Mouse (Mus musculus) embryonic facial prominence, embryonic 12.5 days (tissue): ENCODE measurements around the gene Dner. TPM values are rescaled to one million over a fixed set of nuclear protein-coding genes. Genes with fewer than 3 reads are reported as not detected.

ENCODE experiments used
- ATAC-seq: fragments of 200-750 bp; cut with Nextera tagmentation; 2 replicates; pipeline ENCODE4 v1.8.0; 2017; ENCODE audit not compliant: insufficient number of reproducible peaks, insufficient read depth, low FRiP score, low TSS enrichment
- H3K27ac ChIP-seq: fragments of 300-500 bp; sonication (generic); 2 replicates; pipeline ENCODE4 v1.5.1; 2016; ENCODE audit warnings: mild to moderate bottlenecking
- H3K27me3 ChIP-seq: fragments of 300-500 bp; sonication (generic); 2 replicates; pipeline ENCODE4 v1.6.1; 2016; ENCODE audit warnings: mild to moderate bottlenecking, moderate library complexity
- H3K36me3 ChIP-seq: fragments of 300-500 bp; sonication (generic); 2 replicates; pipeline ENCODE4 v1.6.1; 2016; ENCODE audit warnings: mild to moderate bottlenecking
- H3K4me1 ChIP-seq: fragments of 300-500 bp; sonication (generic); 2 replicates; pipeline ENCODE4 v1.6.1; 2016
- H3K4me2 ChIP-seq: fragments of 300-500 bp; sonication (generic); replicated peaks from 2 replicates; pipeline ENCODE4 v1.6.1; 2016; ENCODE audit warnings: mild to moderate bottlenecking, moderate library complexity
- H3K4me3 ChIP-seq: fragments of 300-500 bp; sonication (generic); 2 replicates; pipeline ENCODE4 v1.5.1; 2016; ENCODE audit warnings: mild to moderate bottlenecking
- H3K9ac ChIP-seq: fragments of 300-500 bp; sonication (generic); 2 replicates; pipeline ENCODE4 v1.6.1; 2016; ENCODE audit warnings: mild to moderate bottlenecking, moderate library complexity
- H3K9me3 ChIP-seq: fragments of 300-500 bp; sonication (generic); 2 replicates; pipeline ENCODE4 v1.6.1; 2016; ENCODE audit warnings: mild to moderate bottlenecking, moderate library complexity
- WGBS: fragments of 180-500 bp; shearing (Covaris S2); methylation state at CpG from one replicate; pipeline ENCODE4 v1.1.7; 2016; 5-methylcytosine and 5-hydroxymethylcytosine counted together
- polyA plus RNA-seq: library from polyadenylated mRNA; unstranded; fragments of >200 nt; fragmentation: Nextera tagmentation; extraction: Ambion mirVana; gene quantifications from 2 replicates; pipeline ENCODE4 v1.2.1, GENCODE M21; 2016

Gene Dner
- polyA plus RNA-seq, 1 experiment from 2014 or later = 9.0 TPM

- no peak for ATAC-seq
Measured at GRCm38 (mm10) chr1:84522256-84522962, 173.6 kb downstream of the Dner start.

GRCm38 (mm10) chr1:84518347-84518746 lies 177.7 kb downstream of the Dner start:
- Histone ChIP-seq H3K36me3 (no peaks in the 10 kb centered on the region), H3K4me1 (no peaks in the 10 kb centered on the region), H3K9ac (no peak overlapping the region), H3K4me3 (no peak overlapping the region), H3K27ac (no peak overlapping the region), H3K9me3 (no peaks in the 10 kb centered on the region), H3K4me2 (no peak overlapping the region), H3K27me3 (no peaks in the 10 kb centered on the region)
- 41% methylated on average over 4 of the region's 4 CpGs for WGBS
- ATAC-seq = no peak

More at GRCm38 (mm10) chr1:84522256-84522962, 173.6 kb downstream of the Dner start:
- Histone ChIP-seq H3K9ac (no peak overlapping the region), H3K4me1 (no peaks in the 10 kb centered on the region), H3K27ac (no peak overlapping the region), H3K36me3 (no peaks in the 10 kb centered on the region), H3K4me3 (no peak overlapping the region), H3K9me3 (no peaks in the 10 kb centered on the region), H3K4me2 (no peak overlapping the region), H3K27me3 (no peaks in the 10 kb centered on the region)
- 62% methylated on average over 4 of the region's 4 CpGs for WGBS

- Histone ChIP-seq H3K9ac (no peak overlapping the region), H3K9me3 (no peaks in the 10 kb centered on the region), H3K27ac (no peak overlapping the region), H3K27me3 (no peaks in the 10 kb centered on the region), H3K4me1 (no peaks in the 10 kb centered on the region), H3K4me3 (no peak overlapping the region), H3K36me3 (no peaks in the 10 kb centered on the region), H3K4me2 (no peak overlapping the region)
- ATAC-seq = no peak
- 67% methylated on average over 3 of the region's 3 CpGs for WGBS
Measured at GRCm38 (mm10) chr1:84513201-84513600, 182.8 kb downstream of the Dner start.

- no peaks in the 10 kb centered on the region for H3K9me3 ChIP-seq
Measured at GRCm38 (mm10) chr1:84508510-84508909, 187.5 kb downstream of the Dner start.

GRCm38 (mm10) chr1:84507568-84507967 lies 188.5 kb downstream of the Dner start:
- H3K36me3 ChIP-seq = no peaks in the 10 kb centered on the region
- no peak overlapping the region for H3K9ac ChIP-seq
- no peak overlapping the region for H3K4me2 ChIP-seq
- no peaks in the 10 kb centered on the region for H3K27me3 ChIP-seq
- H3K9me3 ChIP-seq = no peaks in the 10 kb centered on the region
- peaks cover 3% of the 10 kb centered on the region; the same call in 1 of the 2 replicates for H3K4me1 ChIP-seq
- no peak overlapping the region for H3K4me3 ChIP-seq
- H3K27ac ChIP-seq = no peak overlapping the region
- ATAC-seq = no peak

More at GRCm38 (mm10) chr1:84508510-84508909, 187.5 kb downstream of the Dner start:
- WGBS = 67% methylated on average over 1 of the region's 1 CpGs
- no peak overlapping the region for H3K4me3 ChIP-seq
- no peak for ATAC-seq
- peaks cover 3% of the 10 kb centered on the region; the same call in 1 of the 2 replicates for H3K4me1 ChIP-seq
- H3K27ac ChIP-seq = no peak overlapping the region
- H3K4me2 ChIP-seq = no peak overlapping the region
- H3K36me3 ChIP-seq = no peaks in the 10 kb centered on the region
- H3K27me3 ChIP-seq = no peaks in the 10 kb centered on the region
- no peak overlapping the region for H3K9ac ChIP-seq

GRCm38 (mm10) chr1:84506984-84507546 lies 189.0 kb downstream of the Dner start:
- no peaks in the 10 kb centered on the region for H3K36me3 ChIP-seq
- no peaks in the 10 kb centered on the region for H3K9me3 ChIP-seq
- H3K4me1 ChIP-seq = peaks cover 3% of the 10 kb centered on the region; the same call in 1 of the 2 replicates
- no peaks in the 10 kb centered on the region for H3K27me3 ChIP-seq
- 51% methylated on average over 6 of the region's 6 CpGs for WGBS
- H3K4me3 ChIP-seq = no peak overlapping the region
- no peak overlapping the region for H3K4me2 ChIP-seq
- ATAC-seq = no peak
- no peak overlapping the region for H3K27ac ChIP-seq
- H3K9ac ChIP-seq = no peak overlapping the region

GRCm38 (mm10) chr1:84500673-84501072 lies 195.3 kb downstream of the Dner start:
- no peaks in the 10 kb centered on the region for H3K9me3 ChIP-seq
- H3K27ac ChIP-seq = no peak overlapping the region
- H3K4me3 ChIP-seq = no peak overlapping the region
- no peak for ATAC-seq
- H3K9ac ChIP-seq = no peak overlapping the region
- no peaks in the 10 kb centered on the region for H3K4me1 ChIP-seq
- H3K4me2 ChIP-seq = no peak overlapping the region
- H3K36me3 ChIP-seq = no peaks in the 10 kb centered on the region
- 94% methylated on average over 3 of the region's 3 CpGs for WGBS
- no peaks in the 10 kb centered on the region for H3K27me3 ChIP-seq

GRCm38 (mm10) chr1:84491732-84492131 lies 204.3 kb downstream of the Dner start:
- no peak overlapping the region for H3K4me3 ChIP-seq
- no peak overlapping the region for H3K27ac ChIP-seq

GRCm38 (mm10) chr1:84488546-84488945 lies 207.5 kb downstream of the Dner start:
- WGBS = 87% methylated on average over 1 of the region's 1 CpGs
- Histone ChIP-seq H3K27me3 (no peaks in the 10 kb centered on the region), H3K4me1 (no peaks in the 10 kb centered on the region), H3K4me3 (no peak overlapping the region), H3K9me3 (no peaks in the 10 kb centered on the region), H3K36me3 (no peaks in the 10 kb centered on the region), H3K4me2 (no peak overlapping the region), H3K27ac (no peak overlapping the region), H3K9ac (no peak overlapping the region)
- no peak for ATAC-seq

More at GRCm38 (mm10) chr1:84491732-84492131, 204.3 kb downstream of the Dner start:
- WGBS = 86% methylated on average over 6 of the region's 6 CpGs
- Histone ChIP-seq H3K36me3 (no peaks in the 10 kb centered on the region), H3K4me1 (no peaks in the 10 kb centered on the region), H3K27me3 (no peaks in the 10 kb centered on the region), H3K9ac (no peak overlapping the region), H3K9me3 (no peaks in the 10 kb centered on the region), H3K4me2 (no peak overlapping the region)
- ATAC-seq = no peak

- Histone ChIP-seq H3K9ac (no peak overlapping the region), H3K4me1 (no peaks in the 10 kb centered on the region), H3K36me3 (no peaks in the 10 kb centered on the region), H3K27me3 (no peaks in the 10 kb centered on the region), H3K4me3 (no peak overlapping the region), H3K4me2 (no peak overlapping the region), H3K27ac (no peak overlapping the region), H3K9me3 (no peaks in the 10 kb centered on the region)
- no peak for ATAC-seq
Measured at GRCm38 (mm10) chr1:84485066-84485465, 211.0 kb downstream of the Dner start.

- no peaks in the 10 kb centered on the region for H3K9me3 ChIP-seq
- H3K4me1 ChIP-seq = no peaks in the 10 kb centered on the region
- no peak for ATAC-seq
- WGBS = 79% methylated on average over 3 of the region's 3 CpGs
- H3K4me2 ChIP-seq = no peak overlapping the region
- H3K36me3 ChIP-seq = no peaks in the 10 kb centered on the region
- no peaks in the 10 kb centered on the region for H3K27me3 ChIP-seq
- H3K27ac ChIP-seq = no peak overlapping the region
- no peak overlapping the region for H3K4me3 ChIP-seq
- no peak overlapping the region for H3K9ac ChIP-seq
Measured at GRCm38 (mm10) chr1:84484577-84484976, 211.4 kb downstream of the Dner start.

GRCm38 (mm10) chr1:84479976-84480375 lies 216.0 kb downstream of the Dner start:
- 90% methylated on average over 8 of the region's 8 CpGs for WGBS
- Histone ChIP-seq H3K4me2 (no peak overlapping the region), H3K9me3 (no peaks in the 10 kb centered on the region), H3K4me3 (no peak overlapping the region), H3K27ac (no peak overlapping the region), H3K9ac (no peak overlapping the region), H3K27me3 (no peaks in the 10 kb centered on the region), H3K36me3 (no peaks in the 10 kb centered on the region), H3K4me1 (no peaks in the 10 kb centered on the region)
- no peak for ATAC-seq
